Mouse (Mus musculus): ENCODE results near the gene Six6. TPM values are rescaled to one million over a fixed set of nuclear protein-coding genes. Genes with fewer than 3 reads are reported as not detected.

The Six6 gene
- total and polyA plus RNA-seq, 3 experiments = not detected

DNA sequence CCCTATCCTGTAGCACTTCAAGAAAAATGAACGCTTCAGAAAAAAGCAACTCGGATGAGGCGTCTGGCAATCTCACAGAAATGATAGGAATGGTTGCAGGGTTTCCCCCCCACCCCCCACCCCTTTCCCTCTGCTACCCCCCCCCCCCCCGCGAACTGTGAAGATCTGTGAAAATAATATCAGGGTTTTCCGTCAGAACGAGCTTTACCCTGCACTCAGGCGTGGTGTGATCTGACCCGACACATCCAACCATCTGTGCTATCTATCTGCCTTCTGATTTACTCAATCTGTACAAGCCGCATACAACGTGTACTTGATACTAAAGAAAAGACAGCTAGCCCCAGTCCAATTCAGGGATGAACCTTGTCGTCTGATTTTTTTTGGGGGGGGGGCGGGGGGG is 1.5 kb upstream of the Six6 start:
- H3K27me3 ChIP-seq (ENCODE audit: control insufficient read depth in 1 of 2, insufficient read depth in 2 of 2, low read length in 2 of 2) = peaks cover 1 to 4% of the 10 kb centered on the region in 2 experiments; a peak in 1 of 4 replicates
- TF ChIP-seq BHLHE40 (IDR thresholded peaks at IDR 0.05; ENCODE audit: borderline replicate concordance, low read depth, low read length) (no peak), EP300 (IDR thresholded peaks at IDR 0.05; ENCODE audit: low read depth in 1 of 2, low read length in 2 of 2) (no peak), TBP (IDR thresholded peaks at IDR 0.05; ENCODE audit: low read depth, low read length) (no peak)
- no peaks in the 10 kb centered on the region for H3K4me1 ChIP-seq (ENCODE audit: control insufficient read depth in 1 of 2, insufficient read depth in 2 of 2, low read length in 2 of 2)
- H3K79me2 ChIP-seq (ENCODE audit: control insufficient read depth, insufficient read depth, low read length, poor library complexity) = no peaks in the 10 kb centered on the region
- DNase-seq (ENCODE audit: low read depth, low spot score) = no peak
- no peaks in the 10 kb centered on the region for H3K36me3 ChIP-seq (ENCODE audit: control insufficient read depth in 1 of 2, insufficient read depth in 2 of 2, low read length in 2 of 2)
- H3K4me3 ChIP-seq (ENCODE audit: control insufficient read depth in 1 of 2, insufficient read depth in 1 of 2, low read depth in 2 of 2, low read length in 2 of 2) = no peak overlapping the region
- no peak overlapping the region for H3K9ac ChIP-seq (ENCODE audit: control insufficient read depth, low read depth, low read length, poor library complexity, severe bottlenecking)
- no peaks in the 10 kb centered on the region for H3K9me3 ChIP-seq (replicated peaks; ENCODE audit: insufficient read depth, low read length)
- no peak overlapping the region for H3K27ac ChIP-seq (ENCODE audit: control insufficient read depth, low read depth, low read length)

DNA sequence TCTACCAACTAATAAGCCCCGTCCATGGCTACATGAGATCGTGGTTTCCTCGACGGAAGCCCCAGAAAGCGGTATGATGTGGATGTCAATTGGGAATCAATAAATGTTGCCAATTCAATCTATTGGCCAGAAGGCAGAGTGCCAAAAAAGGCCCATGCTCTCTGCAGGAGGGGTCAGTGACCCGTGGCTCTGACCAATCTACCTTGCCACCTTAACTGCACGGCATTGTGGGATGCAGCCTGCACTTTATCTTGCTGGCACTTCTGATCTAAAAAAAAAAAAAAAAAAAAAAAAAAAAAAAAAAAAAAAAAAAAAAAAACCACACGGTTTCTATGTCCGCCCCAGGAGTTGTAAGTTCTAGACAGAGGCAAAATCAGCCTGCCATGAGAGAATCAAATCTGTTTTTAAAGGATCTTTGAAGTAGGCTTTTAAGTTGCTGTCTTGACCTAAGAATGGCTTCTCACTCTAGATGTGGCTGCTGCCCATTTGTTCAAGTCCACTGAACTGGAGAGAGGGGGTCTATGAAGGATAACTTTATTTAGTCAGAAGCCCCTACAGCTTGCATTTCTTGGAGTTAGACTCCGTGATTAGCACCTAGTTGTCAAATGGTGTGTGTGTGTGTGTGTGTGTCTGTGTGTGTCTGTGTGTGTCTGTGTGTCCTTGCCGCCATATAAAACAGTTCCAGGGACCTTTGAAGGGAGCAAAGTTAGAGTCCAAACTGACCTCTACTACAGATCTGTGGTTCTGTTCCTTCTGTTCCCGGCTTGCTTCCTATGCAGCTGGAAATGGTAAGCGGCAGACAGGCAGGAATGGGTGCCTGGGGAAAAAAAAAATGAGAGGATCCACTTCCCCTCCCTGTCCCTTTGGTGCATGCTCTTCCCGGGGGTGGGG is 847 bp upstream of the Six6 start:
- Histone ChIP-seq H3K4me1 (ENCODE audit: control insufficient read depth in 1 of 2, insufficient read depth in 2 of 2, low read length in 2 of 2) (no peaks in the 10 kb centered on the region), H3K79me2 (ENCODE audit: control insufficient read depth, insufficient read depth, low read length, poor library complexity) (no peaks in the 10 kb centered on the region), H3K27ac (ENCODE audit: control insufficient read depth, low read depth, low read length) (no peak overlapping the region), H3K27me3 (ENCODE audit: control insufficient read depth in 1 of 2, insufficient read depth in 2 of 2, low read length in 2 of 2) (peaks cover 1 to 4% of the 10 kb centered on the region in 2 experiments; a peak in 1 of 4 replicates), H3K36me3 (ENCODE audit: control insufficient read depth in 1 of 2, insufficient read depth in 2 of 2, low read length in 2 of 2) (no peaks in the 10 kb centered on the region), H3K9ac (ENCODE audit: control insufficient read depth, low read depth, low read length, poor library complexity, severe bottlenecking) (no peak overlapping the region), H3K4me3 (ENCODE audit: control insufficient read depth in 1 of 2, insufficient read depth in 1 of 2, low read depth in 2 of 2, low read length in 2 of 2) (no peak overlapping the region), H3K9me3 (replicated peaks; ENCODE audit: insufficient read depth, low read length) (no peaks in the 10 kb centered on the region)
- TF ChIP-seq ZNF384 (IDR thresholded peaks at IDR 0.05; ENCODE audit: low read depth, low read length) = peak; percentile 41; the same call in 1 of the 2 replicates
- TF ChIP-seq E2F4 (IDR thresholded peaks at IDR 0.05; ENCODE audit: borderline replicate concordance, low read depth, low read length) = no peak
- DNase-seq (ENCODE audit: low read depth, low spot score) = no peak

DNA sequence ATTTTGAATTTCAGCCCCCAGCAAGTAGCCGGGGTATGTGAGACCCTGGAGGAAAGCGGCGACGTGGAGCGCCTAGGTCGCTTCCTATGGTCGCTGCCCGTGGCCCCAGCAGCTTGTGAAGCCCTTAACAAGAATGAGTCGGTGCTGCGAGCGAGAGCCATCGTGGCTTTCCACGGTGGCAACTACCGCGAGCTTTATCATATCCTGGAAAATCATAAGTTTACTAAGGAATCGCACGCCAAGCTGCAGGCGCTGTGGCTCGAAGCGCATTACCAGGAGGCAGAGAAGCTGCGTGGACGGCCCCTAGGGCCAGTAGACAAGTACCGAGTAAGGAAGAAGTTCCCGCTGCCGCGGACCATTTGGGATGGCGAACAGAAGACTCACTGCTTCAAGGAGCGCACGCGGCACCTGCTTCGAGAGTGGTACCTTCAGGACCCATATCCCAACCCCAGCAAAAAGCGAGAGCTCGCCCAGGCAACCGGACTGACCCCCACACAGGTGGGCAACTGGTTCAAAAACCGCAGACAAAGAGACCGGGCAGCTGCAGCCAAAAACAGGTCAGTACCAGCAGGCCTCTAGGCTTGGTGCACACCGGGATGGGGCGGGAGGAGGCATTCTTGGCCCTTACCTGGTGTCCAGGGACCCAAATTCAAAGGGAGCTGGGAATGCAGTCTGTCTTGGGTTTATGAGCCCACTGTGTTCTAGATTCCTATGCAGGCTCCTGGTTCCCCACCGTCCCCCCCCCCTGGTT is 554 bp downstream of the Six6 start, which contains the start of gene 4930447C04Rik:
Gene 4930447C04Rik, minus strand, starts transcription at position 704 of the 751 bp plus-strand sequence.
- TF ChIP-seq TCF12 (IDR thresholded peaks at IDR 0.05; ENCODE audit: low read depth, low read length) (no peak), POLR2AphosphoS5 (IDR thresholded peaks at IDR 0.05; ENCODE audit: borderline replicate concordance, low read depth, low read length) (no peak), BHLHE40 (IDR thresholded peaks at IDR 0.05; ENCODE audit: borderline replicate concordance, low read depth, low read length) (no peak), CHD1 (IDR thresholded peaks at IDR 0.05; ENCODE audit: low read depth, low read length) (no peak), MAX (IDR thresholded peaks at IDR 0.05; ENCODE audit: low read length) (no peak), HCFC1 (IDR thresholded peaks at IDR 0.05; ENCODE audit: low read depth, low read length) (no peak), NELFE (IDR thresholded peaks at IDR 0.05; ENCODE audit: low read depth, low read length) (no peak), POLR2AphosphoS2 (IDR thresholded peaks at IDR 0.05; ENCODE audit: low read length) (no peak), POLR2A (IDR thresholded peaks at IDR 0.05; ENCODE audit: control insufficient read depth in 1 of 2, insufficient read depth in 1 of 2, low read depth in 1 of 2, low read length in 2 of 2, poor library complexity in 1 of 2) (no peak), MXI1 (IDR thresholded peaks at IDR 0.05; ENCODE audit: low read depth, low read length) (no peak), ZMIZ1 (IDR thresholded peaks at IDR 0.05; ENCODE audit: low read depth, low read length) (no peak), ZNF384 (IDR thresholded peaks at IDR 0.05; ENCODE audit: low read depth, low read length) (no peak), TBP (IDR thresholded peaks at IDR 0.05; ENCODE audit: low read depth, low read length) (no peak), SIN3A (IDR thresholded peaks at IDR 0.05; ENCODE audit: low read length) (no peak)
- DNase-seq (ENCODE audit: low read depth, low spot score) = no peak
- H3K36me3 ChIP-seq (ENCODE audit: control insufficient read depth in 1 of 2, insufficient read depth in 2 of 2, low read length in 2 of 2) = no peaks in the 10 kb centered on the region
- no peak within 1 kb of the TSS for H3K9ac ChIP-seq (ENCODE audit: control insufficient read depth, low read depth, low read length, poor library complexity, severe bottlenecking)
- H3K27ac ChIP-seq (ENCODE audit: control insufficient read depth, low read depth, low read length) = no peak within 1 kb of the TSS
- no peaks in the 10 kb centered on the region for H3K79me2 ChIP-seq (ENCODE audit: control insufficient read depth, insufficient read depth, low read length, poor library complexity)
- no peaks in the 10 kb centered on the region for H3K4me1 ChIP-seq (ENCODE audit: control insufficient read depth in 1 of 2, insufficient read depth in 2 of 2, low read length in 2 of 2)
- H3K9me3 ChIP-seq (replicated peaks; ENCODE audit: insufficient read depth, low read length) = no peaks in the 10 kb centered on the region
- no peak within 1 kb of the TSS for H3K4me3 ChIP-seq (ENCODE audit: control insufficient read depth in 1 of 2, insufficient read depth in 1 of 2, low read depth in 2 of 2, low read length in 2 of 2)
- H3K27me3 ChIP-seq (ENCODE audit: control insufficient read depth in 1 of 2, insufficient read depth in 2 of 2, low read length in 2 of 2) = peaks cover 1 to 4% of the 10 kb centered on the region in 2 experiments; a peak in 1 of 4 replicates

Measured in MEL (cell line).